In genomic region chr5:41768382-41769040, GRCm38 (mm10) we compare ENCODE assay signal across 8 mouse cellular contexts. TPM values are rescaled to one million over a fixed set of nuclear protein-coding genes. Genes with fewer than 3 reads are reported as not detected.
DNase-seq lines count a peak whose midpoint lies in the region; ATAC-seq and TF ChIP-seq lines count a peak whose summit lies in the region.

No protein-coding gene starts in this region.

- peak; percentile 74 for ATAC-seq in erythroblast, adult 5-6 weeks (replicated peaks; ENCODE audit: low FRiP score, poor library complexity, severe bottlenecking)
- ATAC-seq in heart, embryonic 11.5 days (replicated peaks; ENCODE audit: insufficient number of reproducible peaks, low FRiP score, low TSS enrichment) = no peak
- ATAC-seq in kidney, embryonic 16.5 days (ENCODE audit: low FRiP score, low TSS enrichment) = 0 out of 2 replicates have a peak, but pooled peaks have one; percentile 66

- H3K4me3 ChIP-seq in heart, embryonic 11.5 days (ENCODE audit: low read depth, low read length) = peak overlapping the region; percentile 43
- H3K4me3 ChIP-seq in kidney, embryonic 16.5 days (ENCODE audit: low read length) = peak overlapping the region; percentile 35
- peak overlapping the region; percentile 29; the same call in 1 of the 2 replicates for H3K4me3 ChIP-seq in liver, adult 2 months (ENCODE audit: insufficient read depth, low read depth, low read length)
- no peak overlapping the region for H3K4me3 ChIP-seq in myocyte

- TF ChIP-seq POLR2A in liver, adult 2 months (IDR thresholded peaks at IDR 0.05; ENCODE audit: extremely low read depth, insufficient read depth, low read length) = no peak
- TF ChIP-seq POLR2A in myocyte (IDR thresholded peaks at IDR 0.05; ENCODE audit: insufficient read length, low read depth) = no peak

- no peak overlapping the region for H3K9ac ChIP-seq in heart, embryonic 11.5 days (ENCODE audit: low read depth, low read length)
- no peak overlapping the region for H3K9ac ChIP-seq in kidney, embryonic 16.5 days (replicated peaks; ENCODE audit: low read length)
- H3K9ac ChIP-seq in liver, adult 2 months (ENCODE audit: low read depth, low read length) = no peak overlapping the region

- 6% methylated on average over 21 of the region's 21 CpGs for WGBS in heart, embryonic 11.5 days (ENCODE audit: insufficient replicate concordance)
- whole genome bisulfite sequencing in kidney, embryonic 16.5 days = 4% methylated on average over 21 of the region's 21 CpGs
- WGBS in liver, adult 2 months = 5% methylated on average over 21 of the region's 21 CpGs

- no peaks in the 10 kb centered on the region for H3K36me3 ChIP-seq in heart, embryonic 11.5 days (ENCODE audit: control insufficient read depth, insufficient read depth, low read length)
- H3K36me3 ChIP-seq in kidney, embryonic 16.5 days (ENCODE audit: insufficient read depth, low read length) = no peaks in the 10 kb centered on the region
- no peaks in the 10 kb centered on the region for H3K36me3 ChIP-seq in liver, adult 2 months (ENCODE audit: control insufficient read depth, insufficient read depth, low read length)
- H3K36me3 ChIP-seq in myocyte (ENCODE audit: control insufficient read depth, insufficient read depth) = no peaks in the 10 kb centered on the region
- H3K36me3 ChIP-seq in splenic B cell, adult 2 months (ENCODE audit: control insufficient read depth, insufficient read depth, low read length, poor library complexity, severe bottlenecking) = no peaks in the 10 kb centered on the region

- H3K4me2 ChIP-seq in heart, embryonic 11.5 days = peak overlapping the region; percentile 67
- peak overlapping the region; percentile 47 for H3K4me2 ChIP-seq in kidney, embryonic 16.5 days (replicated peaks; ENCODE audit: low read depth, low read length)
- H3K4me2 ChIP-seq in myocyte (ENCODE audit: low read depth) = peak overlapping the region; percentile 70

- H3K27me3 ChIP-seq in heart, embryonic 11.5 days (ENCODE audit: control insufficient read depth, insufficient read depth, low read length) = peaks cover 40% of the 10 kb centered on the region
- peaks cover 51% of the 10 kb centered on the region for H3K27me3 ChIP-seq in kidney, embryonic 16.5 days (ENCODE audit: insufficient read depth, low read length)
- H3K27me3 ChIP-seq in liver, adult 2 months (ENCODE audit: control insufficient read depth, insufficient read depth, low read length) = peaks cover 22% of the 10 kb centered on the region
- peaks cover 7% of the 10 kb centered on the region for H3K27me3 ChIP-seq in myocyte (ENCODE audit: control insufficient read depth, insufficient read depth, insufficient read length)
- H3K27me3 ChIP-seq in splenic B cell, adult 2 months (ENCODE audit: control insufficient read depth, insufficient read depth, low read length, poor library complexity, severe bottlenecking) = 0 out of 2 replicates have a peak, but pooled peaks cover 2% of the 10 kb centered on the region

- TF ChIP-seq CTCF in liver, adult 2 months (IDR thresholded peaks at IDR 0.05; ENCODE audit: low read depth, low read length) = peak; percentile 99

- no peak overlapping the region for H3ac ChIP-seq in myocyte (ENCODE audit: control insufficient read depth, insufficient read length)

- DNase-seq in A20 (ENCODE audit: low read depth, low spot score) = peak; percentile 91
- DNase-seq in brain, adult 2 months (ENCODE audit: low read depth, low spot score) = peak; percentile 92
- peak; percentile 67 for DNase-seq in liver, adult 2 months (ENCODE audit: extremely low read depth, low read depth, low spot score)
- DNase-seq in splenic B cell, adult 2 months (ENCODE audit: low read depth, low spot score) = peak; percentile 92

- peaks cover 6% of the 10 kb centered on the region for H3K4me1 ChIP-seq in heart, embryonic 11.5 days (ENCODE audit: control insufficient read depth, insufficient read depth, low read length)
- H3K4me1 ChIP-seq in kidney, embryonic 16.5 days (ENCODE audit: insufficient read depth, low read length) = peaks cover 15% of the 10 kb centered on the region
- H3K4me1 ChIP-seq in liver, adult 2 months (ENCODE audit: control insufficient read depth, insufficient read depth, low read length) = peaks cover 8% of the 10 kb centered on the region; the same call in 1 of the 2 replicates

- H3K79me2 ChIP-seq in liver, adult 2 months (ENCODE audit: control insufficient read depth, insufficient read depth, low read length) = no peaks in the 10 kb centered on the region
- no peaks in the 10 kb centered on the region for H3K79me2 ChIP-seq in myocyte (ENCODE audit: control insufficient read depth, insufficient read depth)

- no peaks in the 10 kb centered on the region for H3K9me3 ChIP-seq in heart, embryonic 11.5 days (replicated peaks; ENCODE audit: control insufficient read depth, low read length)
- no peaks in the 10 kb centered on the region for H3K9me3 ChIP-seq in kidney, embryonic 16.5 days (ENCODE audit: low read length)

- H3K27ac ChIP-seq in heart, embryonic 11.5 days (ENCODE audit: low read depth, low read length) = no peak overlapping the region
- no peak overlapping the region for H3K27ac ChIP-seq in kidney, embryonic 16.5 days (ENCODE audit: low read length)
- no peak overlapping the region for H3K27ac ChIP-seq in liver, adult 2 months (replicated peaks; ENCODE audit: insufficient read depth, low read depth, low read length)

TF ChIP-seq in myocyte, 11 proteins besides CTCF, POLR2A, EP300 and RAD21:
- no peak for TF ChIP-seq POLR2AphosphoS2 (IDR thresholded peaks at IDR 0.05; ENCODE audit: insufficient read length, low read depth)
- no peak for TF ChIP-seq TCF3 (IDR thresholded peaks at IDR 0.05; ENCODE audit: insufficient read length, low read depth)
- no peak for TF ChIP-seq SRF (IDR thresholded peaks at IDR 0.05; ENCODE audit: control insufficient read depth, insufficient read length, low read depth)
- TF ChIP-seq E2F4 (IDR thresholded peaks at IDR 0.05; ENCODE audit: insufficient read depth) = no peak
- TF ChIP-seq MYOG (IDR thresholded peaks at IDR 0.05; ENCODE audit: control insufficient read depth in 1 of 3, insufficient read depth in 1 of 3, insufficient read length in 2 of 3, low read depth in 2 of 3) = no peak
- TF ChIP-seq MAX (IDR thresholded peaks at IDR 0.05; ENCODE audit: low read depth) = no peak
- no peak for TF ChIP-seq USF1 (IDR thresholded peaks at IDR 0.05; ENCODE audit: low read depth)
- no peak for TF ChIP-seq REST (IDR thresholded peaks at IDR 0.05; ENCODE audit: insufficient read depth, insufficient read length)
- TF ChIP-seq TCF12 (IDR thresholded peaks at IDR 0.05; ENCODE audit: insufficient read depth, poor library complexity, severe bottlenecking) = no peak
- no peak for TF ChIP-seq MYOD1 (IDR thresholded peaks at IDR 0.05; ENCODE audit: control insufficient read depth in 1 of 3, insufficient read length in 2 of 3, low read depth in 2 of 3)
- TF ChIP-seq CEBPB (IDR thresholded peaks at IDR 0.05; ENCODE audit: insufficient read depth, poor library complexity, severe bottlenecking) = no peak

RNA-seq across cellular contexts. Expression of gene Nkx3-2, which starts 4.2 kb away (rescaled TPM):
- total RNA-seq in erythroblast, adult 5-6 weeks (2015; ENCODE audit: low replicate concordance) = not detected in 2 replicates
- total RNA-seq in erythroblast, adult 5-6 weeks (2017; ENCODE audit: low replicate concordance) = not detected in 2 replicates
- 0.13 TPM in 1 of 2 replicates, not detected in the other for polyA plus RNA-seq in heart, embryonic 11.5 days (2014; fragmentation: Nextera tagmentation; extraction: Ambion mirVana)
- polyA plus RNA-seq in kidney, embryonic 16.5 days (2015; fragmentation: Nextera tagmentation; extraction: Ambion mirVana) = not detected in 2 replicates
- total RNA-seq in liver, adult 2 months (2014; rRNA removed) = not detected in 2 replicates
- not detected in 2 replicates for polyA plus RNA-seq in liver, adult 2 months (2012; rRNA removed)
- polyA plus RNA-seq in myocyte (2012; fragmentation: generic; extraction: Trizol) = 0.11 TPM
